Mouse (Mus musculus) cerebellum, adult 2 months (tissue): Measurements from ENCODE around the gene 1190005I06Rik. TPM values are rescaled to one million over a fixed set of nuclear protein-coding genes. Genes with fewer than 3 reads are reported as not detected.
A peak's percentile ranks its signal among the peaks of the same experiment; 100 is the strongest.

Experiments
- DNase-seq, 2 experiments: peaks; one replicate each; pipeline ENCODE4 v3.0.0; 2021
- H3K27ac ChIP-seq: fragments of 200-500 bp; 2 replicates; pipeline ENCODE4 v1.5.1; 2012; ENCODE audit warnings: low read length, control low read depth, inconsistent platforms; ENCODE audit not compliant: insufficient read depth
- H3K27me3 ChIP-seq: fragments of 200-500 bp; 2 replicates; pipeline ENCODE4 v1.6.1; 2012; ENCODE audit warnings: inconsistent platforms, mild to moderate bottlenecking, low read length, moderate library complexity; ENCODE audit not compliant: control insufficient read depth, insufficient read depth
- H3K4me1 ChIP-seq: fragments of 200-500 bp; 2 replicates; pipeline ENCODE4 v1.6.1; 2011; ENCODE audit warnings: low read length; ENCODE audit not compliant: control insufficient read depth, insufficient read depth
- H3K4me3 ChIP-seq: fragments of 200-500 bp; replicated peaks from 2 replicates; pipeline ENCODE3; 2011; ENCODE audit warnings: mild to moderate bottlenecking, low read depth, low read length, control low read depth; ENCODE audit not compliant: insufficient read depth
- CTCF ChIP-seq: fragments of 200-500 bp; IDR thresholded peaks from 2 replicates; pipeline ENCODE4 v1.5.1; 2011; ENCODE audit warnings: low read depth, mild to moderate bottlenecking, control low read depth, low read length, moderate library complexity, borderline replicate concordance; ENCODE audit not compliant: insufficient read depth
- POLR2A ChIP-seq: fragments of 200-500 bp; IDR thresholded peaks from 2 replicates; pipeline ENCODE4 v1.6.1; 2011; ENCODE audit warnings: low read length, control low read depth, borderline replicate concordance; ENCODE audit not compliant: insufficient read depth
- WGBS: fragments of 180-500 bp; shearing (Covaris S2); methylation state at CpG from one replicate; pipeline ENCODE4 v1.1.7; 2018; 5-methylcytosine and 5-hydroxymethylcytosine counted together
- polyA plus RNA-seq: library from polyadenylated mRNA; depleted of rRNA; stranded (reverse); fragments of >200 nt; gene quantifications from 2 replicates; pipeline ENCODE4 v1.2.3, GENCODE M21; 2012

1190005I06Rik gene
- polyA plus RNA-seq, 1 experiment: 8.1 TPM

- H3K27ac ChIP-seq: no peak overlapping the region
- TF ChIP-seq POLR2A: no peak
- no peak for TF ChIP-seq CTCF
- peaks cover 21% of the 10 kb centered on the region for H3K4me1 ChIP-seq
- H3K4me3 ChIP-seq: no peak overlapping the region
- no peak for DNase-seq
- WGBS: 52% methylated on average over 8 of the region's 8 CpGs
- no peaks in the 10 kb centered on the region for H3K27me3 ChIP-seq
These were observed 28.3 kb upstream of the 1190005I06Rik start for GRCm38 (mm10) chr8:120675718-120676117.

GRCm38 (mm10) chr8:120673298-120673697 is 25.9 kb upstream of the 1190005I06Rik start:
- Histone ChIP-seq H3K4me1 (peaks cover 28% of the 10 kb centered on the region), H3K4me3 (no peak overlapping the region), H3K27me3 (no peaks in the 10 kb centered on the region), H3K27ac (no peak overlapping the region)
- 92% methylated on average over 7 of the region's 7 CpGs for WGBS
- TF ChIP-seq CTCF (no peak), POLR2A (no peak)
- DNase-seq: no peak

- WGBS: 82% methylated on average over 16 of the region's 16 CpGs
- no peaks in the 10 kb centered on the region for H3K27me3 ChIP-seq
- DNase-seq: no peak
- no peak for TF ChIP-seq CTCF
- TF ChIP-seq POLR2A: no peak
- no peak overlapping the region for H3K27ac ChIP-seq
- H3K4me3 ChIP-seq: no peak overlapping the region
- peaks cover 28% of the 10 kb centered on the region for H3K4me1 ChIP-seq
These were observed 25.3 kb upstream of the 1190005I06Rik start for GRCm38 (mm10) chr8:120672626-120673229.

GRCm38 (mm10) chr8:120671775-120672174 is 24.3 kb upstream of the 1190005I06Rik start:
- Histone ChIP-seq H3K4me1 (peaks cover 28% of the 10 kb centered on the region), H3K27me3 (no peaks in the 10 kb centered on the region), H3K4me3 (no peak overlapping the region), H3K27ac (no peak overlapping the region)
- TF ChIP-seq POLR2A (no peak), CTCF (no peak)
- no peak for DNase-seq
- WGBS: 59% methylated on average over 6 of the region's 6 CpGs

GRCm38 (mm10) chr8:120668374-120668905 is 21.0 kb upstream of the 1190005I06Rik start, which contains the start of gene Emc8:
TSS of gene Emc8 (minus strand) at chr8:120668573.
- peaks cover 52% of the 10 kb centered on the region for H3K4me1 ChIP-seq

GRCm38 (mm10) chr8:120667561-120668373 is 20.3 kb upstream of the 1190005I06Rik start, which contains the start of the genes Gm27021 and Cox4i1:
TSS of gene Gm27021 (minus strand) at chr8:120668079.
TSS of gene Cox4i1 (plus strand) at chr8:120668222.
- peaks cover 46% of the 10 kb centered on the region for H3K4me1 ChIP-seq

More at GRCm38 (mm10) chr8:120668374-120668905, 21.0 kb upstream of the 1190005I06Rik start, which contains the start of gene Emc8:
- Histone ChIP-seq H3K27me3 (no peaks in the 10 kb centered on the region), H3K4me3 (peak within 1 kb of the TSS; percentile 91), H3K27ac (peak within 1 kb of the TSS; percentile 83)
- TF ChIP-seq POLR2A (no peak), CTCF (no peak)
- WGBS: under 1% methylated on average over 49 of the region's 51 CpGs
- DNase-seq: no peak

GRCm38 (mm10) chr8:120666807-120667470 is 19.5 kb upstream of the 1190005I06Rik start:
- Histone ChIP-seq H3K4me1 (peaks cover 42% of the 10 kb centered on the region), H3K27ac (no peak overlapping the region), H3K4me3 (peak overlapping the region; percentile 73), H3K27me3 (no peaks in the 10 kb centered on the region)
- WGBS: 4% methylated on average over 17 of the region's 17 CpGs
- DNase-seq: no peak
- TF ChIP-seq CTCF: no peak
- no peak for TF ChIP-seq POLR2A

More at GRCm38 (mm10) chr8:120667561-120668373, 20.3 kb upstream of the 1190005I06Rik start, which contains the start of the genes Gm27021 and Cox4i1:
- peak within 1 kb of the TSS; percentile 91 for H3K4me3 ChIP-seq
- peak; percentile 90 to 94 for DNase-seq
- under 1% methylated on average over 104 of the region's 105 CpGs for WGBS
- no peaks in the 10 kb centered on the region for H3K27me3 ChIP-seq
- TF ChIP-seq POLR2A (peak; percentile 99), CTCF (no peak)
- H3K27ac ChIP-seq: peak within 1 kb of the TSS; percentile 83
